Mouse (Mus musculus) layer of hippocampus, adult 2 months (tissue): ENCODE results near the gene Bach2. TPM values are rescaled to one million over a fixed set of nuclear protein-coding genes. Genes with fewer than 3 reads are reported as not detected.
A peak's percentile ranks its signal among the peaks of the same experiment; 100 is the strongest.

Experiments
- DNase-seq, 2 experiments: peaks; one replicate each; pipeline ENCODE4 v3.0.0; 2022; ENCODE audit warnings: low spot score in 2 of 2
- H3K27ac ChIP-seq: fragments of 200-600 bp; 2 replicates; pipeline ENCODE4 v1.8.1; 2022
- H3K4me3 ChIP-seq: fragments of 200-600 bp; 2 replicates; pipeline ENCODE4 v1.8.1; 2022; ENCODE audit warnings: mild to moderate bottlenecking
- CTCF ChIP-seq: fragments of 200-600 bp; conservative IDR thresholded peaks from 2 replicates; pipeline ENCODE4 v1.8.1; 2022; ENCODE audit warnings: antibody characterized with exemption, mild to moderate bottlenecking, moderate library complexity
- total RNA-seq, 2 experiments: library from RNA; stranded (reverse); gene quantifications; 2 replicates each; pipeline ENCODE4 v1.2.3; 2021

The Bach2 gene
- total RNA-seq, 2 experiments from 2014 or later = 11.1 to 15.6 TPM

GRCm38 (mm10) chr4:32439974-32440739, 201.6 kb downstream of the Bach2 start:
- H3K27ac ChIP-seq = no peak overlapping the region
- TF ChIP-seq CTCF = no peak
- H3K4me3 ChIP-seq = no peak overlapping the region
- DNase-seq = no peak

- no peak overlapping the region for H3K27ac ChIP-seq
- TF ChIP-seq CTCF = no peak
- no peak for DNase-seq
- H3K4me3 ChIP-seq = no peak overlapping the region
These were observed 202.1 kb downstream of the Bach2 start for GRCm38 (mm10) chr4:32440740-32441072.

- TF ChIP-seq CTCF = no peak
- no peak overlapping the region for H3K27ac ChIP-seq
- DNase-seq = no peak
- no peak overlapping the region for H3K4me3 ChIP-seq
These were observed 206.1 kb downstream of the Bach2 start for GRCm38 (mm10) chr4:32444671-32445196.

- Histone ChIP-seq H3K4me3 (no peak overlapping the region), H3K27ac (no peak overlapping the region)
- no peak for DNase-seq
- no peak for TF ChIP-seq CTCF
These were observed 209.2 kb downstream of the Bach2 start for GRCm38 (mm10) chr4:32447850-32448249.

GRCm38 (mm10) chr4:32461986-32462385, 223.4 kb downstream of the Bach2 start:
- H3K27ac ChIP-seq = no peak overlapping the region
- no peak for TF ChIP-seq CTCF
- H3K4me3 ChIP-seq = 0 out of 2 replicates have a peak overlapping the region, but pooled peaks have one; percentile 15
- peak; percentile 27 to 48 for DNase-seq

- DNase-seq = no peak
- no peak overlapping the region for H3K27ac ChIP-seq
- TF ChIP-seq CTCF = no peak
- H3K4me3 ChIP-seq = no peak overlapping the region
These were observed 224.5 kb downstream of the Bach2 start for GRCm38 (mm10) chr4:32463065-32463464.

- no peak overlapping the region for H3K4me3 ChIP-seq
- no peak overlapping the region for H3K27ac ChIP-seq
- TF ChIP-seq CTCF = no peak
- DNase-seq = no peak
These were observed 225.9 kb downstream of the Bach2 start for GRCm38 (mm10) chr4:32464540-32464939.

GRCm38 (mm10) chr4:32466031-32466430, 227.4 kb downstream of the Bach2 start:
- no peak for TF ChIP-seq CTCF
- Histone ChIP-seq H3K4me3 (no peak overlapping the region), H3K27ac (no peak overlapping the region)
- peak in 1 of 2 experiments; percentile 30 for DNase-seq

- no peak overlapping the region for H3K27ac ChIP-seq
- H3K4me3 ChIP-seq = no peak overlapping the region
- no peak for TF ChIP-seq CTCF
- DNase-seq = no peak
These were observed 239.5 kb downstream of the Bach2 start for GRCm38 (mm10) chr4:32477977-32478660.

GRCm38 (mm10) chr4:32479231-32479630, 240.6 kb downstream of the Bach2 start:
- no peak overlapping the region for H3K27ac ChIP-seq
- TF ChIP-seq CTCF = no peak
- no peak overlapping the region for H3K4me3 ChIP-seq
- DNase-seq = no peak

- TF ChIP-seq CTCF = no peak
- no peak for DNase-seq
- no peak overlapping the region for H3K27ac ChIP-seq
- no peak overlapping the region for H3K4me3 ChIP-seq
These were observed 241.4 kb downstream of the Bach2 start for GRCm38 (mm10) chr4:32479801-32480700.

- H3K4me3 ChIP-seq = no peak overlapping the region
- no peak overlapping the region for H3K27ac ChIP-seq
- DNase-seq = no peak
- TF ChIP-seq CTCF = no peak
These were observed 242.9 kb downstream of the Bach2 start for GRCm38 (mm10) chr4:32481366-32482055.
